Mouse (Mus musculus) v-Abl transformed pro-B cells (cell line): ENCODE measurements at regions not wholly inside any gene's neighbourhood (a gene's known extent, or its start where the extent isn't known, plus 50 kb on each side); places are given as distances from the start of the nearest gene placed in this dataset.

ENCODE experiments used
- in situ Hi-C, 2 experiments: fragments of 400-800 bp; cut with MboI; formaldehyde crosslinking; loops; one replicate each; pipeline ENCODE4 v1.15.1; 2025; ENCODE audit not compliant: unreplicated experiment in 2 of 2

- in situ Hi-C loops: no loop called here
Observed at GRCm38 (mm10) chr3:37987775-37988505, 263.6 kb upstream of the Gm5148 start.

- in situ Hi-C loops: no loop called here
Observed at GRCm38 (mm10) chr3:37987007-37987774, 262.9 kb upstream of the Gm5148 start.

- in situ Hi-C loops: no loop called here
Observed at GRCm38 (mm10) chr3:37984706-37985105, 260.4 kb upstream of the Gm5148 start.

DNA sequence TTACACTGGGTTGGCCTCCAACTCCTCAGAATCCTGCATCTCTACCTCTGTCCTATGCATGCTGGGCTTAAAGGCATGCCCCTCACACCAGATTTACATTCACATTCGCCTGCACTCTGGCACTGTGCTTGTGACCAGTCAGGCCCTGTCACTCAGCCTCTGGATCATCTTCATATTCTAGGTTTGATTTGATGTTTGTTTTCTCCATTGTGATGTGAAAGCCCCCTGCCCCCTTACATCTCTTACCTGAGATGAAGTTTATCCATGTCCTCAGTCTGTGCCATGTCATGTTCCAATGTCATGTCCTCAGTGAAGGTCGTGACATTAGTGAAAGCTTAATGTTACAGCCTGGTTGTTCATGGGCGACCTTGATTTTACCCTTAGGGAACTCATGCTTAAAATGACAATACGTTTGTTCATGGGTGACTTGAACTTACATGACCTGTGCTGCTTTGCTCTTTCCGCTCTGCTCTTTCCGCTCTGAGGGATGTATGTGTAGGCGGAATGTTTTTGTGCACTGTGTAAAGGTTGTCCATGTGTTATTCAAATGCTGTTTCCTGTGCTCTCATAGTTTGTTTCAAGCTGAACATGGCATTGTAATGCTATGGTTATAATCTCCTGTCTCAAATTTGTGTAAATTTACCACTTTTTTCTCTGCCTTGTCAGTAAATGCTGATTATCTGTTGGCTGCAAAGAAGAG is 257.3 kb upstream of the Gm5148 start:
- in situ Hi-C loops: no loop called here

DNA sequence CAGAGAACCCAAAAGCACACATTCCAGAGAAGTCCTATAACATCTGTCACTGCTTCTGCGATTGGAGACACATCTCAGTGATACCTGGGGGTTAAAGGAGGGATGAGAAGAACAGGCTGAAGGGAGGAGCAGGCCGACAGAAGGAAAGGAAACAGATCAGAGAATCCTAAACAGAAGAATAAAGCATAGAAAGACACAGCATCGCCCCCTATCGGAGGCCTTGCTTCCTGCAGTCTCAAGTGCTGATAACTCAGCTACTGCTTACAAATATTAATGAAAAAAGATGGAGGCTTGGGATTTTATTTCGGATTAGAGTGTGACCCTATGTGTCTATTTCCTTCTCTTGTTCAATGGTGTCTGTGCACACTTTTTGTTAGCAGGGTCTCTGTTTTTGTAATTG is 255.6 kb upstream of the Gm5148 start:
- in situ Hi-C loops: no loop called here

- in situ Hi-C loops: no loop called here
Observed at GRCm38 (mm10) chr3:37978481-37978880, 254.2 kb upstream of the Gm5148 start.

GRCm38 (mm10) chr3:37977453-37977852 is 253.2 kb upstream of the Gm5148 start:
- in situ Hi-C loops: no loop called here

DNA sequence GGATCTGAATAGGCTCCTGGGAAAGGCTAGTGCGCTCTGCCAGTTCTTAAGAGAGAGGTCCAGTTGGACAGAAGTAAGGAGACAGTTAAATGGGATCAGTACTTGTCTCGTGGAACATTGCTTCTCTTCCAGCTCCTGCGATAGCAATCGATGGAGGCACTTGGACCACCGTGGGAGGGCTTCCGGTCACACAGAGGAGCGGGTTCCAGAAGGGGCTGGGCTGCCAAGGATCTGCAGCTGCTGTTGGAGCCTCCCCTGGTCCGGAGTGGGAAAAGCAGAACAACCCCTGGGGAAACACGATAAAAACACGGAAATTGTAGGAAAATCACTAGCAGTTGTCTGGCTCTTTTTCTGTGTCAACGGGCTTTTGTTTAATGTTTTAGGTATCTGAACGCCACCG is 252.3 kb upstream of the Gm5148 start:
- in situ Hi-C loops: no loop called here

DNA sequence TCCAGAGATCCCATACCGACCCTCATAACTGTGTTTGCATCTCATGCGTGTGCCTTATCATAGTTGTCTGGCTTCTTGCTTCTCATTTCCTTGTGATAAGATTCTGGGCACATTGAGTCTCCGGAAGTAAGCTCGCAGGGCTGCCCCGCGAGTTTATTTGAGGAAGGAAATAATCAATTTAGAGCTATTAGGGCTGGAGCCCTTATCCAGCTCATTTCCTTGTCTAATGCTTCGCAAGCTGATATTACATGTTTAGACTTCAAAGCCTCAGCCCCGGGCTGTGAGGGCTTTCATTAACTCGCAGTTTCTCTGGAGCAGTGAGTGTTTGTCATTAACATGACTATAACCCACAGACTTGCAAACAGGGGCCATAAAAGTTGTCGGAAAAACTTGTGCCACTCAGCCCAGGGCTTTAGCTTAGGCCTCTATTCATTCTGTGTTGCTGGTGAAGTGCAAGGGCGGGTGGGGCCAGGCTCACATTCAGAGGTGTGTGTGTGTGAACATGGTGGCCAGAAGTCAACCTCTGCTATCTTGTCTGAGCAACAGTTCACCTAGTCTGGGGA is 251.0 kb upstream of the Gm5148 start:
- in situ Hi-C loops: no loop called here

DNA sequence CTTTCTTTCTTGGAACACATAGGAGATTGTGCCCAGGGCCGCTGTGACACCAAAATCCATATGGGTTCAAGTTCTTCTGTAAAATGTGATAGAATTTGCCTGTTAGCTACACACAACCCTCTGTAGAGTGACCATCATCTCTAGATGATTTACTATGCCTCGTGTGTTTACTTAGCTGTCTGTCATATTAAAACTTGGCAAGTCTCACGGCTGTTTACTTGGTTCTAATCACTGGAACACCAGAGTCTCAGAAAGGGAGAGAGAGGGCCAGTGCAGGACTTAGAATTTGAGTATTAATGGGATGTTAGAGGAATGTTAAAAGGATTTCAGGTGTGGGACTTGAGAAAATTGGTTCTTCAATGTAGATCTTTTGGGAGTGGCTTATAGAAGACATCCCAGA is 248.6 kb upstream of the Gm5148 start:
- in situ Hi-C loops: loop anchor here in 1 of 2 experiments (25.0 kb wide), 1 partner anchor 661 kb away; the partner anchor contains the start of genes Bbs12 and Cetn4

DNA sequence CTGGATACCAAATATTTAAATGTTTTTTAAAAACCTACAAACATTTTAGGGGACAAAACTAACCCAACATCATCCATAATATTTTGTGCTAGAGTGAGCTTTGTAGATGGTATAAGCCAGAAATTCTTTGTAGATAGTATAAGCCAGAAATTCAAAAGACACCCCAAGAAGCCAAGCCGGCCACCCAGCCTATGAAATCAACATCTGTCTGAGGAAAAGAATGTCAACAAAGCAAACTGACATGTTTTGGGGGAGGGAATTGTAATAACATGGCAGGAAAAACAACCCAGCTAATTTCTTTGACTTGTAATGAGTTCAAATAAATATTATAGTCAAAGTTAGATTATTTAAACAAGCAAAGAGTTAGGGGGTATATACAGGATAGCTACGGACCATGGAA is 246.9 kb upstream of the Gm5148 start:
- in situ Hi-C loops: loop anchor here in 1 of 2 experiments (25.0 kb wide), 1 partner anchor 659 kb away; the partner anchor contains the start of genes Bbs12 and Cetn4

- in situ Hi-C loops: loop anchor here in 1 of 2 experiments (25.0 kb wide), 1 partner anchor 656 kb away; the partner anchor contains the start of genes Bbs12 and Cetn4
Observed at GRCm38 (mm10) chr3:37968654-37969053, 244.4 kb upstream of the Gm5148 start.

DNA sequence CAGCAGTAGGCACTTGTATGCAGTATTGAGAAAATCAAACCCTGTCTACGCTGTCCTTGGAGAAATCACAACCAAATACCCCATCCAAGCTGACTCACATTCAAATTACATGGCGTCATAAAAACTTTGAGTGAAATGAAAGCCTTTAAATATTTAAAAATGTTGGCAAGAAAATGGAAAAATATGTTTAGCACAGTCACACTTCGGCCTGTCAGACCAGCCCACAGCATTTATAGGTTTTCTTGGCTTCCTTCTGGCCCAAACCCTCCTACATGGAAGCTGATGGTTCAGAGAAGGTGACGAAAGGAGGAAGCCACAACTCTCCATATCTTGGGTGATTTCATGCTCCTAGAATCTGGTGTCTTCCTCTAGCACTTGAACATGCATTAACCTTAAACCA is 240.9 kb upstream of the Gm5148 start:
- in situ Hi-C loops: loop anchor here in 1 of 2 experiments (25.0 kb wide), 1 partner anchor 653 kb away; the partner anchor contains the start of genes Bbs12 and Cetn4

DNA sequence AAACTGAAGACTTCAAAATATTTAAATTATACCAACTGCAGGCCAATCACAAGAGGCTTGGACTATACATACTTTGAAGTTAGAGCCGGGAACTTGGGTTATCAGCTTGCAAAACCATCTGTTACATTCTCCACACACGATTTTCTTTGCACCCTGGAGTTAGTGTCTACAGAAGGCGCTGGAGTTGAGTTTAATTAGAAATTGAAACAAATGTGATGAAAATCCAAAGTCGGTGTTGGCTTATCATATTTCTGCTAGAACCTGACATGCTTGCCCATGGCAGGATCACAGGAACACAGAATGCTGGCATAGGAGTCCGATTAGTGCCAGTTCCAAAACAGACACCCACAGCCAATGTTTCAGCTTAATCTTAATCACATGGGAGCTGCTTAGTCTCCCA is 239.8 kb upstream of the Gm5148 start:
- in situ Hi-C loops: loop anchor here in 1 of 2 experiments (25.0 kb wide), 1 partner anchor 652 kb away; the partner anchor contains the start of genes Bbs12 and Cetn4

DNA sequence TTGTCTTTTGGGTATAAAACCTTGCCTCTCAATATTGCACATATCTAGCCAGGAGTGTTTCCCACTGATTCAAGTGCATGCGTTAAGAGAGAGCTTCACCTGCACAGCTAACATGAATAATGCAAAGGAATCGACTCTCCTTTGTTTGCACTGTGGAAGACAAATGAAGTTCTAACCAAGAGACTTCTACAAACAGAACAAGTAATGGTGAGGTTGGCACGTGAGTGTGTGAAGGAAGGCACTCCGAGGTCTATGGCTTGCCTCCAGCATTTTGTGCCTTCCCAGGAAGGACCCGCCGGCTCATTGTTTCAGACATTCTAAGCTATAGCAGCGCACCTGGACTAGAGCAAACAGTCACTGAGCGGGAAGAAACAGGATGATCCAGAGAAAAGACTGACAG is 238.5 kb upstream of the Gm5148 start:
- in situ Hi-C loops: loop anchor here in 1 of 2 experiments (25.0 kb wide), 1 partner anchor 651 kb away; the partner anchor contains the start of genes Bbs12 and Cetn4

DNA sequence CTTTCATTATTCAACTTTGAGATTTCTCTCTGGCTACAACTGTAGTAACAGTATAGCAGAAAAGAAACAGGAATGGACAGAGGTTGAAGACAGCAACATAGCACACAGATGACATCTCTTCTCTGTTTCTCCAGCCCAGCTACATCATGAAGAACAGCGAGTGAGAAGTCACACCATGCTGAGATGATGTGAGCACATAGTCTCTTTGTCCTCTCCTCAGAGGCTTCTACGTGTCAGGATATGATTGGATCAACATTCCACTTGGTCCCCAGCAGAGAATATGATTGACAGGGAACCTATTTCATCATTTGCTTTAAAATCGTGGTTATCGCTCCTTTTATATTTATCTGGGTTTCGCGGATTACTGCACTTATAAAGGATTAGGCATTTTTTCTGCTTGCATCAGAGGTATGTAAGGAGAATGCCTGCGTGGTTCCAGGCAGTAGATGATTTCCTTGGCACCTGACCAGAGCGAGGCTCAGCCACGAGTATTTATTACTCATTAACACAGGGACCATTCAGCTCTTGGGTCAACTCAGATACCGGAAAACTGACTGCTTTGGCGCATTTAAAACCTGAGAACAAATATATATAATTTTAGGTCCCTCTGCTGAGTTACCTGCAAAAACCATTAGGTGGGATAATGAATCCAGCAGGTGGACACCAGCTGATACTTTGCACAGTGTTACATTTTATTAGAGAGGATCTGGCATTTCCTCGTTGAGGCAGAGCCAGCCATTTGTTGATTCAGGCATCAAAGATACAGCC is 237.9 kb upstream of the Gm5148 start:
- in situ Hi-C loops: loop anchor here in 1 of 2 experiments (25.0 kb wide), 1 partner anchor 650 kb away; the partner anchor contains the start of genes Bbs12 and Cetn4

- in situ Hi-C loops: loop anchor here (5.0 to 25.0 kb wide), 4 partner anchors 204 to 646 kb away; partner anchors contain the start of genes Bbs12 (in 1 of the 2) and Cetn4 (in 1 of the 2)
Observed at GRCm38 (mm10) chr3:37958361-37958978, 234.2 kb upstream of the Gm5148 start.

GRCm38 (mm10) chr3:37956543-37956942 is 232.3 kb upstream of the Gm5148 start:
- in situ Hi-C loops: loop anchor here (5.0 to 25.0 kb wide), 4 partner anchors 202 to 644 kb away; partner anchors contain the start of genes Bbs12 (in 1 of the 2) and Cetn4 (in 1 of the 2)

DNA sequence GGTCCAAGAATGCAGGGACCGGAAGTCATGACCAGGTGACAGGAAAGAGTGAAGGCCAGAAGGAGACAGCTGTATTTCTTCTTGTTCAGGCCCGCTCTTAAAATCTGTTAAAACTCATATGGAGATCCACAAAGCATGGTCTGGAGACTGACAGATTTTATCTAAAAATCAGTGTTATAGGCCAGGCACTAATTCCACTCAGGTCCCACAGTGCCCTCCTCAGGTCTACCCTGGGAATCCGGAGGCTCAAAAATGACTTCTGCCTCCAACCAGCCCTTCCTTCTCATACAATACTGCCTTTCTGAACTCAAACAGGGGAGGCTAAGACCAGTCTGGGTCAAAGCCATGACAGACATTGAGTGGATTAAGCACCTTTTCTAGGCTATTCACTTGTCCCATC is 228.6 kb upstream of the Gm5148 start:
- in situ Hi-C loops: loop anchor here (5.0 to 25.0 kb wide), 6 partner anchors 146 to 641 kb away; partner anchors contain the start of genes Spry1 (in 2 of the 2), Bbs12 (in 1 of the 2) and Cetn4 (in 1 of the 2)
